Mouse (Mus musculus): ENCODE results near the gene Thap4. TPM values are rescaled to one million over a fixed set of nuclear protein-coding genes. Genes with fewer than 3 reads are reported as not detected.
"Not testable (repeated sequence)": the region's sequence is repeated elsewhere in the genome, so short reads cannot be mapped to it uniquely, and the experiment has no call there.

Gene Thap4
- total RNA-seq, 2 experiments from 2014 or later, result 43.5 to 44.2 TPM

DNA sequence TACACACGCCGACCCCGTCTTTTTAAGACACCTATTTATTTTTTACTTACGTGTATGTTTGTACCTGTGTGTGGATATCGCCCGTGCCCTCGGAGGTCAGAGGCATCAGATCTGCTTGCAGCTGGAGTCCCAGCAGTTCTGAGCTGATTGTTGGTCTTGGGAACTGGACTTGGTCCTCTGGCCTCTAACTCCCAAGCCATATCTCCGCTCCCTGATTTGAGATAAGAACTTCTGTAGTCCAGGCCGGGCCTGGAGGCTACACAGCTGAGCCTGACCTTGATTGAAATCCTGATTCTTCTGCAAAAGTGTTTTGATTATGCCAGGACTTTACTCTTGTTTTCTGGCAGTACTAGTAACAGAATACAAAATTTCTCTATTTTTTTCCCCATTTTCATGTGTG, 61.9 kb downstream of the Thap4 start:
- no peak for DNase-seq (ENCODE audit: low spot score in 2 of 2)

DNA sequence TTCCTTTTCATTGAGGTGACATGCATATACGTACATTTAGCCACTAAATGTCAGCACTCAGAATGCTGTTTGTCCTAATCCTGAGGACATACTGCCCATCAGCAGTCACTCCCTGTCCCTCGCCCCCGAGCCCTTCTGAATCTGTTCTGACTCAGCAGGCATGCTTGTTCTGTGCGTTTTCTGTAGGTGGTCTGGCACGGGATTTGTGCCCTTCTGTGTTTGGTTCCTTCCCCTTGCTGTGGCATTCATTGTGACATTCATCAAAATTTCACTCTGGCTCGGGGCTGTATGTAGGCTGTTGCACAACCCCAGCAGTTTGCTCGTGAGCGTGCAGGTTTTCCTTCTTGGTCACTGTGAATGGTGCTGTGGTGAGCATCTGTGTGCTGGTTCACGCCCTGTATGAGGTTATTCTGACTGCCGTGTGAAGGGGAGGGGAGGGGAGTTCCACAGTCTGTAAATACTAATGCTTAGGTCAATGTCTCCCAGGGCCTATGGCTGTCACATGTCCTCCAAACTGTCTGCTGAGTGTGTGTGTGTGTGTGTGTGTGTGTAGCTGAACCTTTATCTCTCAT, 62.8 kb downstream of the Thap4 start:
- DNase-seq (ENCODE audit: low spot score in 2 of 2), result peak; percentile 40 to 48

DNA sequence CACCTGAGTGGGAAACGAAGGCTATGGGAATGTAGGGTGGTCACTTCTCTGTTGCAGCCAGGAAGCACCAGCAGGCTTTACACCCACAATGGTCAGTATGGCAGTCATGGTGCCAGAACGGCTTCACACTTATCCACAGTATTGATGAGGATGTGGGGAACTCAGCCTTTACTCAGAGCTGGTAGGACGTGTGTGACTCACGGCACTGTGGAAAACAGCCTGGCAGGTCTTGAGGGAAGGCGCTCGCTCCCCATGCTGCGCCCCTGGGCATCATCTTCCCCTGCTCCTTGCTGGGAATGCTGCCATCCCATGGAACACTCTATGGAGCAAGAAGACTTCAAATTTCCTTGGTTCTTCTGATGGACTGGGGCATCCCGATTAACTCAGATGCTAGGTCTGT, 63.6 kb downstream of the Thap4 start:
- DNase-seq (ENCODE audit: low spot score in 2 of 2), result no peak

DNA sequence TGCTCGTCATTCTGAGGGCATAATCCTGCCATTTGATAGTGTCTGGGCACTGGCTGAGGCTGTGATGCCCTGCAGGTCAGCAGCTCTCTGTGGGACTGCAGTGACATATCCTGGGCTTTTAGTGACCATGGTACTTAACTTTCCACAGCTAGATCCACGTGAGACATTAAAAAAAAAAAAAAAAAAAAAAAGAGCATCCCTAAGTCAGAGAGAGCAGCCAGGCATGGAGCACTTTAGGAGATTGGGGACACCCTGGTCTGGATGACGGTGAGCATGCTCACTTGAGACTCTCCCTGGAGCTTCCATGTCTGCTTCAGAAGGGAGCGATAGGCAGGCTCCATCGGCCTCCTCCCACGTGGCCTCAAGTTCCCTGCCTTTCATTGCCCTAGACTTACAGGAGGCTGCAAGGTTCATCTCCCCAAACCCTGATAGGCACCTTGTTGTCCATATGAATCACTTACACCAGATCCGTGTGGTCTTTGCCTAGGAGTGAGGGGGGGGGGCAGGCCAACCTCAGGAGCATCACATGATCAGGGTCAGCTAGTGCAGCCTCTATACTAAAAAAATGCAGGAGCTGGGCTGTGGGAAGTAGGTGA, 64.7 kb downstream of the Thap4 start:
- no peak for DNase-seq (ENCODE audit: low spot score in 2 of 2)

- no peak for DNase-seq (ENCODE audit: low spot score in 2 of 2)
These were observed 66.5 kb downstream of the Thap4 start for GRCm38 (mm10) chr1:93688154-93688553.

DNA sequence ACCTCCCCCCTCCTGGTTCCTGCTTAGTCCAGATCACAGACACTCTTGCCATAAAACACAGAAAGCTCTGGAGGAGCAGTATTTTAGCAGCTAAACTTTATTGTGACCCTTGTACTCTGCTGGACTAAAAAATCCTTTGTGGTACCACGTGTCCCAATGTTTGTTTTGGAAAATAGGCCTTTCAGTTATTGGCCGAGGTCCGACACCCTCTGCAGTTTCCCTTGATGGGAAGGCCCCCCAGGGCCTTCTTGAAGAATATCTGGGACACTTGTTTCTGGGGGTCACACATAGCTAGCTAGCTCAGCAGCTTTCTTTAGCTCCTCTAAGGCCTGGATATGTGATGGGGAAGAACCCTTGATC, 67.7 kb downstream of the Thap4 start:
- DNase-seq (ENCODE audit: low spot score in 2 of 2), result no peak

DNA sequence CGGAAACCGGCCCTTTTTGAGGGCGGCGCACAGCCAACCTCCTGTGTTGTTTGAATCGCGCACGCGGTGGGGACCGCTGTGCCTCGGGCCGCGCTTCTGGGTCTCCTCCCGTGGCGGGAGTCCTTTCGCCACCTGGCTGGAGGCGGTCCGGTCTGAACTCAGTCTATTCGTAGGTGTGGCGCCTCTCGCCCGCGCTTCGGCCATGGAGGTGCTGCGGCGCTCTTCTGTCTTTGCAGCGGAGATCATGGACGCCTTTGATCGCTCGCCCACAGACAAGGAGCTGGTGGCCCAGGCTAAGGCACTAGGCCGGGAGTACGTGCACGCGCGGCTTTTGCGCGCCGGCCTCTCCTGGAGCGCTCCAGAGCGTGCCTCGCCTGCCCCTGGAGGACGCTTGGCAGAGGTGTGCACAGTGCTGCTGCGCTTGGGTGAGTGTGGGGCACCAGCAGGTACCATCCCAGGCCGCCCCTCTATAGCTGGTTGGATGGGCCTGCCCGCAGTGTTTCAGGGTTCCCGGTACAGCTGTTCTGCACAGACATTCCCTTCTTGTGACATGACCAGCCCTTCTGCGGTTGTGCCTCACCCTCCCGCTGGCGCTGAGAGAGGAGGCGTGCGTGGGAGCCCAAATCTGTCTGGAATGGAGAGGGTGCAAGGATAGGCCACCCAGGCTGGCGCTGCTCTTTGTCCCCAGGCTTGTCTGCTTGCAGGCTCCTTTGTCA, 68.3 kb downstream of the Thap4 start:
- DNase-seq (ENCODE audit: low spot score in 2 of 2), result peak; percentile 48 to 74

GRCm38 (mm10) chr1:93685401-93686244, 69.0 kb downstream of the Thap4 start, which contains the start of gene Bok:
Gene Bok, plus strand, starts transcription at chr1:93685660.
- peak; percentile 58 to 74 for DNase-seq (ENCODE audit: low spot score in 2 of 2)

GRCm38 (mm10) chr1:93679889-93680568, 74.6 kb downstream of the Thap4 start:
- no peak for DNase-seq (ENCODE audit: low spot score in 2 of 2)

DNA sequence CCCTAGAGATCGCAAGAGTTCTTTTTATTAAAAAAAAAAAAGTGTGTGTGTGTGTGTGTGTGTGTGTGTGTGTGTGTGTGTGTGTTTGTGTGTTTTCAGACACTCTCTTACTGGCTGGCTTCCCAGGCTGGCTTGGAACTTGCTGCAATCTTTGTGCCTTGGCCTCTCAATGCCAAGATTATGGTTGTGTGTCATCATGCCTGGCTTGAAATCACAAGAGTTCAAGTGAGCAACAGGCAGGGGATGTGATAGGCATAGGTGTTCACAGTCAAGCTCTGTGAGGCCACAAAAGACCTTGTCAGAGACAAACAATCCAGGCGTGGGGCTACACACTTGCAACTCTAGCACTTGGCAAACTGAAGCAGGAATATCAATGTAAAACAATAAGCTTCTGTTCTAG, 76.3 kb downstream of the Thap4 start:
- DNase-seq (ENCODE audit: low spot score in 2 of 2), result no peak

DNA sequence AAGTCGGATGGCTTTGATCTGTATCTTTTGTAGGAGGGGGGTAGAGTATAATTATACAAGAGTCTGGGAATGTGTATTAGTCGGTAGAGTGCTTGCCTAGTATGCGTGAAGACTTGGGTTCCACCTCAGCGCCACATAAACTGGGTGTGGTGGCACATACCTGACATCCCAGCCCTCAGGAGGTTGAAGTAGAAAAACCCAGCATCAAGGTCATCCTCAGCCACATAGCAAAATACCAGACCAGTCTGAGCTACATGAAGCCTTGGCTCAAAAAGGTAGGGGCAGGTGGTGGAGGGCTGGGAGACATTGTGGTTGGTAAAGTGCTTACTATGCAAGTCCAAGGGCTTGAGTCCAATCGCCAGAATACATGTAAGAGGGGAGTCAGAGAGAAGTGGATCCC, 82.0 kb downstream of the Thap4 start:
- no peak for DNase-seq (ENCODE audit: low spot score in 2 of 2)

DNA sequence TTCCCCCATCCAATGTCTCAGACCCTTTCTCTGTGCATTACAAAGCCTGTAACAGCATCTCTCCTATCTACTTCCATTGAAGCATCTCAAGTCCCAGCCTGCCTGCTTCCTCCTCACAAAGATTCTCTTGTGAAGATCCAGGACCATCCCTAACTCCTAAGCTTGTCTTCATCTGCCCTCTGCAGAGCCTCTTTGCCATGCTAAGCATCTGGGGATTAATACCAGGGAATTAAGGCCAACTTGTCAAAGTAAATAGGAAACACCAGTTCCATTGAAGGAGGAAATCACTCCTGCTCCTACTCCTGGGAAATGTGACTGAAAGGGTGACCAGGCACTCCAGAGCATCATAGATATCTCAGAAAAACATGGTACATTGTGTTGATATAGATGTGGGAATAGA, 84.7 kb downstream of the Thap4 start:
- no peak for DNase-seq (ENCODE audit: low spot score in 2 of 2)

DNA sequence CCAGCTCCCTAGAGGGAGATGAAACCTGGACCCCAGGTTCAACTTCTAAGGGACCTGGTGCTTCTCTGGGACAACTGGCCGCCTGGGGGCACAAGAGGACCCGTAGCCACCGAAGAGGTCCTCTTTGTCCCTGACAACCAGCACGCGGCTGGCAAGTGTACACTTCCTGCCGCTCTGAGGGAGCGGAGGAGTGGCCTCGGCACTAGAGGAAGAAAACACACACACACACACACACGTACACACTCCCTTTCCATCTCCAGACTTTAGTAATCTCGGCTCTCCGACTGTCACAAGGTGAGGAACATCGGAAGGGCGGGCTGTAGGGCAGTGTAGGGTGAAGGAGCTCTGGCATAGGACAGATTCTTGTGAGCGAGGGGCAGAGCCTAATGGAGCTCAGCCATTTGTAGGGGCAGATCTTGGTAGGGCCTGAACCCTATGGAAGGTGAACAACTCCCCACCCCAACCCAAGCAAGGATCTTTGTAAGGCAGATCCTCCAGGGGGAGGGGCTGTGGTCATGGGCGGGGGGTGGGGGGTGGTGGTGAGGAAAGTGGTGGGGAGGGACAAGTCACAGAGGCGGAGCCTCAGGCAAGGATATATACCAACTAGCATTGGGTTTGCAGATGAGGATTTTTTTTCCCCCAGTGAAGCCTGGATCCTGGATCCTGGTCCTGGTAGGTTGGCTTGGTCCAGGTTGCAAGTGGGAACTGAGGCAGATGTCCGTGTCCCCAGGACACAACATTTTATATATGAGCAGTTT, 85.7 kb downstream of the Thap4 start:
- DNase-seq (ENCODE audit: low spot score in 2 of 2), result peak; percentile 45 to 52

GRCm38 (mm10) chr1:93667760-93668400, 86.8 kb downstream of the Thap4 start:
- no peak for DNase-seq (ENCODE audit: low spot score in 2 of 2)

DNA sequence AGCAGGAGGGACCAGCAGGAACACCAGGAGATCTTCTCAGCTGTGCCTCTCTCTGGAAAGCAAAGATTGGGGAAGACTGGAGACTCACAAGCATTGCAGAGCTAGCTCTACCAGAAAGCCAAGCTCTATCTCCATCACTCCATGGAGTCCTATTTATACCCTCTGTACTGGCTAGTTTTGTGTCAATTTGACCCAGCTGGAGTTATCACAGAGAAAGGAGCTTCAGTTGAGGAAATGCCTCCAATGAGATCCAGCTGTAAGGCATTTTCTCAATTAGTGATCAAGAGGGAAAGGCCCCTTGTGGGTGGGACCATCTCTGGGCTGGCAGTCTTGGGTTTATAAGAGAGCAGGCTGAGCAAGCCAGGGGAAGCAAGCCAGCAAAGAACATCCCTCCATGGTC, 96.1 kb downstream of the Thap4 start, which contains the start of gene Stk25:
Gene Stk25 (minus strand): TSS at position 101 of the 400 bp plus-strand sequence.
- not testable (repeated sequence) for DNase-seq (ENCODE audit: low spot score in 2 of 2)

DNA sequence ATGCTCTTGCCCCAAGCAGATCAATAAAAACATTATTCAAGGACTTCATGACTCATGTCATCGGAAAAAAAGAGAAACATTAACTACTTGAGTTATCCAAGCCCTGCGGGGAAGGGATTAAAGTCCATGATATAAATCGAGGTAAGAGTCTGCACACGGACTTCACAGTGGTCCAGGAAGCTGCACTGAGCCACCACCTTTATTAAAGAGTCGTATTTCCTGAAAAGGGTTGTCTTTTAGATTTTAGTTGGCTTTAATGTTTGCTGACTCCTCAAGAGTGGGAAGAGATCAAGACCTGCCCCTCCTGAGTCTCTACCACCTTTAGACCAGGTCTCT, 97.7 kb downstream of the Thap4 start:
- no peak for DNase-seq (ENCODE audit: low spot score in 2 of 2)

DNA sequence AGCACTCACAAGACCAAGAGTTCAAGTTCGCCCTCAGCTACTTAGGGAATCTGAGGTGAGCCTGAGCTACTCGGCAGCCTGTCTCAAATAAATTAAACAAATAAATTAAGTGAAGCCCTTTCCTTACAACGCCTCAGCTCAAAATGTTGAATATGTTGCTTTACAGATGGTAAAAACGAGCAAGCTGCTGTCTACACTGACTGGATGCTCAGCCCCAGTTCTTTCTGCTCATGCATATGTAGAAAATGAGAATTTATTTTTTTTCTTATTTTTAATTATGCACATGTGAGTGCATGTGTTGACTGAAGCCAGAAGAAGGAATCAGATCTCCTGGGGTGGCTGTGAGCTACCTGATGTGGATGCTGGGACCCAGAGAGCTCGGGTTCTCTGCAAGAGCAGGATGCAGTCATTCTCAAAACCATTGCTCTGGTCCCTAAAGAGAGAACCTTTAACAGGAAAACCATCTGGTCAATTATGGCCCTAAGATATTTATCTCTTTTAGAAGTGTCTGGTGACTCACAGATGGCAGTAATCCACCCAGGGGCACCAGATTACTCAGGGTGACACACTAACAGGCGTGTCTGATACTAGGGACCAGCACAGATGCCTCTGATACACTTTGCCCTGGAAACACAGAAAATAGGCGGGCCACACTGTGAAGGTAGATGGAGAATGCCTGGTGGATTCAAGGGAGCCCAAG, 98.2 kb downstream of the Thap4 start:
- no peak for DNase-seq (ENCODE audit: low spot score in 2 of 2)

DNA sequence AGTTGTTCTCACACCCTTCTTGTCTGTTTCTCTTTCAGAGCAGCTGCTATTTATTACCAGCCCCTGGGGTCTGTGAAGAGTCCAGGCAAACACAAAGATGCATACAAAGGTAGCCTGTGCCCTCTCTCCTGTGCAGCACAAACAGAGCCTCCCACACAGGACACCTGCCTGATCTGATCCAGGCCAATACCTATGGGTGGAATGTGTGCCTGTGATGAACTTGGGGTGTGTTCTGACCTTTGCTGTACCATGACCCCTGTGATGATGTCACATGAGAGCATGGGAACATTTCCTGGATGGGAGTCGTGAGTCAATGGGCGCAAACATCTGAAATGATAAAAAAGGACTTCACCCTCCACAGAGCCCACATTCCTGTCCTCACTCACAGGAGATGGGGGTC, 99.9 kb downstream of the Thap4 start:
- DNase-seq (ENCODE audit: low spot score in 2 of 2), result no peak

GRCm38 (mm10) chr1:93654275-93654674, 100.4 kb downstream of the Thap4 start:
- DNase-seq (ENCODE audit: low spot score in 2 of 2), result no peak
